Mouse (Mus musculus) spleen, adult 2 months (tissue): ENCODE measurements around the gene Psmc3.

Experiments
- CTCF ChIP-seq: fragments of 200-500 bp; IDR thresholded peaks from 2 replicates; pipeline ENCODE4 v1.5.1; 2011; ENCODE audit warnings: mild to moderate bottlenecking, inconsistent platforms; ENCODE audit not compliant: insufficient read depth, insufficient read length, insufficient replicate concordance; ENCODE audit errors: extremely low read depth
- POLR2A ChIP-seq: fragments of 200-500 bp; IDR thresholded peaks from 2 replicates; pipeline ENCODE4 v1.6.1; 2011; ENCODE audit warnings: low read depth, low read length, inconsistent platforms

GRCm38 (mm10) chr2:91051917-91052316 is 1.9 kb upstream of the Psmc3 start:
- no peak for TF ChIP-seq POLR2A
- no peak for TF ChIP-seq CTCF
